Mouse (Mus musculus) retina, postnatal 1 day (tissue): ENCODE results near the gene Tmem184b.
A peak's percentile ranks its signal among the peaks of the same experiment; 100 is the strongest.

Experiments
- DNase-seq: peaks from one replicate; pipeline ENCODE4 v3.0.0-alpha.2; 2012

Gene Tmem184b

DNA sequence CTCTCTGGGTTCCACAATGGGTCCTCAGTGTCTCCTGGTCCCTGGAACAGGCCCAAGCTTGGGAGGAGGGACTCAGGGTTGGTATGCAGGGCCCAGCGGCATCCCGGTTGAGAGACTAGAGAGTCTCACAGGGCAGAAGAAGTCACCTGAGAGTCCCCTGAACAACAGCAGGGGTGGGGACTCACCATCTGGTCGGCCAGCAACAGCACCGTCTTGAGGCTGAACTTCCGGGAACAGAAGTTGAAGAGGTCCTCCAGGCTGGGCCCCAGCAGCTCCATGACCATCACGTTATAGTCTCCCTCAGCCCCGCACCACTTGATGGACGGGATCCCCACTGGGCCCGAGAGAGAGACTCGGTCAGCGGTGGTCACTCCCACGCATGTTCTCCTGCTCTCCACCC lies 26.2 kb upstream of the Tmem184b start:
- no peak for DNase-seq

DNA sequence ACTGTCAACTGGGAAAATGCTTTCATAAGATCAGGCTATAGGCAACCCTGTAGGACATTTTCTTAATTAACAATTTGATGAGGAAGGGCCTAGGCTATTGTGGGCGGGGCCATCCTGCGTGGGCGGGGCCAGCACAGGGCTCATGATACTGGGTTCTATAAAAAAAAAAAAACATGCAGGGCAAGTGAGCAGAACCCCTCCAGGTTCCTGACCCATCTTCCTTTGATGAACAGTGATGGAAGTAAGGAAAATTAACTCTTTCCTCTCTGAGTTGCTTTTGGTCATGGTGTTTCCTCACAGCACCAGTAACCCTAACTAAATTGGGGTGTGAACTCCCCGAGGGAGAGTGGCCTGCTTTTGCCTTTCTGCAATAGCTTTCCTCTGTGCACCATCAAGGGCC lies 25.2 kb upstream of the Tmem184b start:
- DNase-seq, result no peak

DNA sequence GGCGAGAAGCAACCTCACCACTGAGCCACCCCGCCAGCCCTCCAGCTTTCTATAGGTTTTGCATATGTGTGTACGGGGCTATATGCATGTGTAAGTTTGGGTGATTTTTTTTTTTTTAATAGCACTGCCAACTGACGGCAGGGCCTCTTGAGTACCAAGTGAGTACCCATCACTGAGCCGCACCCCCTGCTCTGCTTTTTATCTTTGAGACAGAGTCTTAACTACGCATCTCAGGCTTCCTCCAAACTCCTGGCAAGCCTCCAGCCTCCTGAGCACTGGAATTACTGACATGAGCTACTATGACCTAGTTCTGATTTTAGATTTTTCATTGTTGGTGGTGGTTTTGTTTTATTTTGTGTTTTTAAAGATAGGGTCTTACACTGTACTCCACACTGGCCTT lies 24.1 kb upstream of the Tmem184b start:
- DNase-seq, result no peak

DNA sequence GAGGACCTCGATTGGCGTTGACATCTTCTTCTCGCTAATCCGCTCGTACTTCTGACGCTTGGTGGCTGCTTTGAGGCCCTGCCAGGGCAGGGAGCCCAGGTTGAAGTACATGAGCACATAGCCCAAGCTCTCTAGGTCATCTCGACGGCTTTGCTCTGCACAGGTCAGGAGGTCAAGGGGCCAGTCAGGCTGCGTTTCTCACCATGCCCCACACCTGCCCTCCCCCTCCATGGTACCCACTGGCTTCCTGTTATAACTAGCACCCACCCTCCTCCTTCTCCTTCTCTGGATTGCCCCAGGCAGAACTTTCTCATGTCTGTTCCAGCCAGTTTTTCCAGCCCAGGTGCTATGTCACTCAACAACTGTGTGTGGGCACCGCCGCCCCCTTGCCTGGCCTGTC lies 22.1 kb upstream of the Tmem184b start:
- no peak for DNase-seq

DNA sequence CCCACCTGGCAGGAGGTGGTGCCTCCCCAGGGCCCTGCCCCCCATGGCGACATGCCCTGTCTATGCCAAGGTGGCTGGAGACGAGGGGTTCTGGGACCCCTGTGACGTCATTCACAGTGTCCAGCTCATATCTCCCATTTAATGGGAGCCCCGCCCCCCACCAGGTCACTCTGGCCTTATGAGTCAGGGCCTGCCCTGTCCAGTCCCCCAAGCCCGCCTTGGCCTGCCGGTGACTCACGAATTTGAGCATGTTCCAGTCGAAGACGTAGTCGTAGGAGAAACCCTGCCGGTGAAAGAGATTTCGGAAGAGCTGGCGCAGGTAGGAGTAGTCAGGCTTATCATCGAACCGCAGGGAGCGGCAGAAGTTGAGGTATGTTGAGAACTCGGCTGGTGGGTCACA lies 21.2 kb upstream of the Tmem184b start:
- no peak for DNase-seq

DNA sequence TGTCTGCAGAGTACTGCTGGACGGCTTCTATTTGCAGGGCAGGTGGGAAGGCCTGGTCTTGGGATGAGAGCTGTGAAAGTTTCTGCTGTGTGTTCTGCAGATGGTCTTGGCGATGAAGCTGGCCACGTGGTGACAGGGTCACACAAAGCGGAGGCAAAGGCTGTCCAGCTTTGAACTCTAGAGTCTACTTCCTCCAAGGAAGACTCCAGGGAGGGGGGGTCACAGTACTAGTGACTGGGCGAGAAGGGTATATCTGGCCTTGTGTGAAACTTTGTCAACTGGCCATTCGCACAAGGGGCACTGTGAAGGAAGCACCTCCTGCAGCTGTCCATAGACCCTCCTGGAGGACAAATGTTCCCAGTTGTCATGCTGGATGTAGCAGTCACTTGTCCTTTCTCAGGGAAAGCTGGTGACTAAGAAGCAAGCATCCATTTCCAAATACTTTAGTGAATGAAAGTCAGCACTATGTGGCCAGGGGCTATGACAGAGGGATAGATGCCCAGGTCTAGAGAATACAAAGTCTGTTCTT lies 19.4 kb upstream of the Tmem184b start:
- DNase-seq, result no peak

DNA sequence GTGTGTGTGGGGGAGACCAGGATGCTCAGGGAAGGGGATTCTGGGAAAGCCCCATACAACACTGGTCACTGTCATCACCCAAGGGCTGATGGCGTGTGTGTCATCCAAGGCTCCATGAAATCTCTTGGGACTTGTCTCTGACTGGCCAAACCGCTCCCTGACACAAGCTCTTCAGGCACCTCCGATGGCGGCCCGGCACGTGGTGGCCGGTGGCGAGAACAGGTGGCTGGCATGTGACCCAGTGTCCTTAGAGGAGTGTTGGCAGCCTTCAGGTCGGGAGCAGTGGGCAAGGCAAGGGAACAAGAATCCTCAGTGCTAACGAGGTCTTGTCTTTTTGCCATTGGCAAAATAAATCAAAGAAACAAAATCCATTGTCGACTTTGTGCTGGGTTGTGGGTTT lies 15.3 kb upstream of the Tmem184b start:
- no peak for DNase-seq

DNA sequence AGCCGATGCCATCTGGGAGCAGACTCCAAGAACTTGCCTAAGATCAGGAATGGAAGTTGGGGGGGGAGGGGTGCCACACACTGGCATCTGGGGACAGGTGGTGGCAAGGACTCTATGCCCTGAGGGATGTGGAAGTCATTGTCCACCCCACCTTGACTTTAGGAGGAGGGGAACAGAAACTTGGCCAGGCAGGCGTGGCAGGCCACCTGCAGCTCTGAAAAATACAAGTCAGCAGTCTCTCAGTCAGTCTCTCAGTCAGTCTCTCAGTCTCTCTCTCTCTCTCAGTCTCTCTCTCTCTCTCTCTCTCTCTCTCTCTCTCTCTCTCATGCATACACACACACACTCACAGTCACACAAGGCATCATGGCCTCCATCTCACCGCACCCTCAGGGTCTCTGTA lies 14.9 kb upstream of the Tmem184b start:
- DNase-seq, result no peak

DNA sequence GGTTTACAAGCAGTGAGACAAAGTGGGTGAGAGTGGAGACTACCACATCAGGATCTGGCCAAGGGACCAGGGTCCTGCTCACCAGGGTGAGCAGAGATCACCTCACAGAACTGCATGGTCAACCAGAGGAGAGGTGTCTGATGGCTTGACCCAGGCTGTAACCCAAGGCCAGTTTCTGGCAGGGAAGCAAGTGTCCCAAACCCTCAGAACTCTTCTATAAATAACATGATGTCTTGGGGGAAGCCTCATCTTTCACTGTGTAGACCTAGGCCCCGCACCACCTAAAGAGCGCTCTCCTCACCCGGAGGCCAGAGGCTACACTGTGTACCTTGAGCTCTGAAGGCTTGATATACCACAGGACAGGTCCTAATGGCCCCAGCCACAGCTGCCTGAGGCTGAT lies 14.0 kb upstream of the Tmem184b start:
- no peak for DNase-seq

DNA sequence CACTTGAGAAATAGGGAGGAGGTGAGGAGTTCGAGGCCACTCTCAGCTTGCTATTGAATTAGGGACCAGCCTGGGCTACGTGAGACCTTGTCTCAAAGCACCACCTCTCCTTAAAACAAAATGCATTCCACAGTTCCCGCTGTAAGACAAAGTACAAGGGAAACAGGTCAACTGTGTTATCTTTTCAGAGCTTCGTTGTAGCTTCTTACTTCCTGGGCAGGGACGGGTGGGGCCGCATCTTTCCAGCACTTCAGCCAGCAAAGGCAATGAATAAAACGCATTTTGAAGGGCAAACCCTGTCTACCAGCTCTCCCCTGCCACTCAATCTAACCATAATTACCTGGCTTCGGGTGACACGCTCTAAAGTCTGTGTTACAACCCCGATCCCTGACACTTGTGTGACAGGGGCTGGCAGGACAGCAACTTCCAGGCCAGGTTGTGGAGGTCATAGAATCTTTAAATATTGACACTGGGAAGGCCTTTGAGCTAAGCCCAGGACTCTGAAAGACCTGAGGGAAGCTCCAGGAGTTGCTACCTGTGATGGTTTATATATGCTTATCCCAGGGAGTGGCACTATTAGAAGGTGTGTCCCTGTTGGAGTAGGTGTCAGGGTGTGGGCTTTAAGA lies 13.2 kb upstream of the Tmem184b start:
- no peak for DNase-seq

DNA sequence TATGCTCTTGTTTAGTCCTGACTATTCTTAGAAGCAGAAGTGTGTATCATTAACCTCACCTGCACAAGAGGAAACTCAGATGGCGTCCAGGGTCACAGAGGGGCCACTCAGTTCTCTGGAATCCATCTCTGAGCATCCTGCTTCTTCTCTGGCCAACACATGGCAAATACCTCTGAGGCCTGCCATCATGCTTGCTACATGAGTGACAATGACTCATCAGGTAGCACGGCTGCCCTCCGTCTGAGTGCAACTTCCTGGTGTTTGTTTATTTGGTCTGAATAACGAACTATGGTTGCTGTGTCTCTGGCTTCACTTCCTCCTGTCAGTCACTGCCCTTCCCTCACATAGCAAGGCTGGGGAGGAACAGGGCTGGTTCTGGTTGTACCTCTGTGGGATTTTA lies 11.1 kb upstream of the Tmem184b start:
- no peak for DNase-seq

DNA sequence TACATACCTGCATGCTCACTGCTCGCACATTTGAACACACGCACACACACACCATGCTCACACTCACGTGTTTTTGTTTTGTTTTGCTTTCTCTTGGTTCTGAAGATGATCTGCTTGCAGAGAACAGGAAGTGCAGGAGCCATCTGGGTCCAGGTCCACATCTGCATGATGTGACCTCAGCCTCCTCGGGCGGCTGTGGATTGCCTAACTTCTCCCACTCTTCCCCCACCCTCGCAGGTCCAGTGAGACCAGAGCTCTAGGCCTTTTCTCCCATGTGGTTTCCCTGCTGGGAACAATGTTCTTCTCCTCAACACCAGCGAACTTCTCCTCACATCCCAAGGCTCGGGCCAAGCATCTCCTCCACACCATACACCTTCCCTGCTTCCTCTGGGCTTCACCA lies 10.4 kb upstream of the Tmem184b start:
- DNase-seq, result no peak

DNA sequence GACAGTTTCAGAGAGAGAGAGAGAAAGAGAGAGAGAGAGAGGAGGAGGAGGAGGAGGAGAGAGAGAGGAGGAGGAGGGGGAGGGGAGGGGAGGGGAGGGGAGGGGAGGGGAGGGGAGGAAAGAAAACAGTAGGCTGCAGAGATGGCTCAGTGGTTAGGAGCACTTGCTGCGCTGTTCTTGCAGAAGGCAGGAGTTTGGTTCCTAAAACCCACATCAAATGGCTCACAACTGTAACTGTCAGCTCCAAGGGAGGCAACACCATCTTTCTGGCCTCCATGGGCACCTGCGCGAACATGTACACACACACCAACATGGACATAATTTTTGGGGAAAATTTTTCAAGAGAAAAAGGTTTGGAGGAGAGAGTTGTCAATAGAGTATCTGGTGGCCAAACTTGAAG lies 9.8 kb upstream of the Tmem184b start:
- no peak for DNase-seq

DNA sequence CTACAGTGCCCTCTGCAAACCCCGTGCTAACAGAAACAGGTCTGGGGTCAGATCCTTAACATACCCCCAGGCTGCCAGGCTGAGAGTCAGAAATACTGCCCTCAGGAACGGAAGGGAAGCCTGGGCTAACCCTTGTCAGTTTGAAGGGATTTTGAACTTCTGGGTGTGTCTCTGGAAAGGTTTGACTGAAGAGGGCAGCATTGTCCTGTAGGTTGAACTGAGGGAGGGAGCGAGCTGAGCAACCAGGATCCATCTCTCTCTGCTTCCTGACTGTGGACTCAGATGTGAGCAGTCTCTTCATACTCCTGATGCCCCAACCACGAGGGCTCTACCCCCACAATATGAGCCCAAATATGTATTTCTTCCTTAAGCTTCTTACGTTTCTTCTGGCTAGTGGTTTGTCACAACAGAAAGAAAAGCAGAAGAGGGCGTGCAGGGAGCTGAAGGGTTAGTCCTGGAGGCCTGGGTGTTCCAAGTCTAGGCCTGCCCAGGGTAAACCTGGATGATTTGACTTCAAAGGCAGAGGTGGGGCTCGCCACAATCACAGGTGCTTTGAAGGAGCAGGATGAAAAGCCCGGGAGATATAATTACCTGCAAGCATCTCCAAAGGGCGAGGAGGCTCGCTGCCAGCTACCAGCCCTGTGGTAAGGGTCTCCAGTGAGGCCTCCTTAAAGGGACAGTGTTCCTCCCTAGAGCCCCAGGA lies 8.1 kb upstream of the Tmem184b start:
- no peak for DNase-seq

DNA sequence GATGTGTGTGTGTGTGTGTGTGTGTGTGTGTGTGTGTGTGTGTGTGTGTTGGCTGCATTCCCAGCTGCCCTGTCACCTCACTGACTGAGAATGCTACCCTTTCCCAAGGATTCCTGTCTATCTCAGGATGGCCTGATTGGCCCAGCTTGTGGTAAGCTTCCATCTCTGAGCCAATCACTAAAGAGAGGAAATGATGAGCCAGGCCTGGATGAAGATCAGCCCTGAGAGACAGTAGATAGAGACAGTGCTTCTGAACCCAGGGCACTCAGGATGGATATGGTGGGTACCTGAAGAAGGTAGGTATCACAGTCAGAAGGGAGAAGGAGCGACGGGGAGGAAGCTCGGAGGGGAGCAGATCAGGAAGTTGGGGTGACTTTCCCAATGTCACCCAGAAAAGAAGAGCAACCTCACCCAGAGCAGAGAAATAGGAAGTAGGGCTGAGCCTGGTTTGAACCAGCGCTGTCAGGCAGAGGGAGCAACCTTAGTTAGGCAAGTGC lies 5.8 kb upstream of the Tmem184b start:
- DNase-seq, result peak; percentile 19

DNA sequence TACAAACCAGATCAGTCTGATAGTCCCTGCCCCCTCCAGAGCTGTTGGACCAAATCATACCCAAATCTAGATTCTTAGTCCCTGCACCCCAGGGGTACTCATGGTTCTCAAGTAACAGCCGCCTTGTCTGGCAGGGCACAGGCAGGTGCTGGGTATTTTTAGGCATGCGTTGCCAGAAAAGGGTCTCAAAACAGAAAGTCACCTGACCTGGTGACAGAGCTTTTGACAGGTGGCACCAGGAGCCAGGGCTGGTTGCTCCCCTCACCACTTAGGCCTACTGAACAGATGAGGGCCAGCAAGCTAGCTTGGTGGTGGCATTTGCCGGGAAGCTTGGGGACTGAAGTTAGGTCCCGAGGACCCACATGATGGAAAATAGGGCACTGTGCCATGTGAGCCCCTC lies 3.2 kb upstream of the Tmem184b start:
- DNase-seq, result no peak

DNA sequence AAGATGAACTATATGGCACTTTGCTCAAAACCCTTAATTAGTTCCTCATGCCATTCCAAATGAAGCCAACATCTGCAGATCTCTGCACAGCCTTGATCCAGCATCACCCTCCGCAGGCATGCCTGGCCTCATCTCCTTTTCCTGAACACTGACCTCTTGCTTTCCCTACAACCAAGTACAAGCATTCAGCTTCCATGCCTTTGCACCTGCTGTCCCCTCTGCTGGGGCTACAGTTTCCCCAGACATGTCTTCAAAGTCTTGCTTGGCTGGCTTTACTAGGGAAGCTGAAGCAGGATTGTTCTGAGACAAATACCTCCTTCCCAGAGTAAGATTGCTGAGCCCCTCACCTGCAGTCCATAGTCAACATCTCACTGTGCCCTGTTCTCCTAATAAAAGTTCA lies 908 bp upstream of the Tmem184b start:
- DNase-seq, result no peak

DNA sequence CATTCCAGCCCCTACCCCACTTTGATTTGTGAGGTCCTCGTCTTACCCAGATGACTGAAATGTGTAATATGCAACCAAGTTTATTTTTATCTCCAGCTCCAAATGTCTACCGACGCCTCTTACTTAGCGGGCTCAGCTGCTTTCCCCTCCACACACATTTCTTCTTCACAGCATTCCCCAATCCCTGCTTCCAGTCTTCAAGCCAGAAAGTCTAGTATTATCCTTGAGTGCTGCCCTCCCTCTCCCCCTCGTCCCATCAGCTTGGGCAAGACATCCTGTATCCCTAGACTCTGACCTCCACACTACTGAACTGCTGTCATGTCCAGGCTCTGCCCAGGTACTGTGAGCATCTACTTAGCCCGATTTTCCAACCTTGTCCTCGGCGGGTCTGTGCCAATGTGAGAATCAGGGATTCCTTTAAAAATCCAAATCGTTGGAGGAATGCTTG lies 418 bp upstream of the Tmem184b start:
- DNase-seq, result peak; percentile 32

DNA sequence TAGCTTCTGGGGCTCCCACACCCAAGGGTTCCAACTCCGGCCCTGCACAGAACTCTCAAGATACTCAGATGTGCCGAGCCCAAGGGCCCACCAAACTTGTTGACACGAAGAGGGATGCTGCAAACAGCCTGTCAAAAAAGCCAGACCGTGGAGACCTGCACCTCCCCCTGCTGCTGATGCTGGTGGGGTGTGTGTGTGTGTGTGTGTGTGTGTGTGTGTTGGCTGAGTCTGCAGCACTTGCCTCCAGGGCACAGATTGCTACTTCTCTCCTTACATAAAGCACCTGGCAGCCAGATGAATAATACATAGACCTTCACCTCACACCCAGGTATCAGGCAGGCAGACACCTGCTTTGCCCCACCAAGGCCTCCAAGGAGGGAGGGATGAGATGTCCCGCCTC lies 1.2 kb downstream of the Tmem184b start:
- peak; percentile 39 for DNase-seq

DNA sequence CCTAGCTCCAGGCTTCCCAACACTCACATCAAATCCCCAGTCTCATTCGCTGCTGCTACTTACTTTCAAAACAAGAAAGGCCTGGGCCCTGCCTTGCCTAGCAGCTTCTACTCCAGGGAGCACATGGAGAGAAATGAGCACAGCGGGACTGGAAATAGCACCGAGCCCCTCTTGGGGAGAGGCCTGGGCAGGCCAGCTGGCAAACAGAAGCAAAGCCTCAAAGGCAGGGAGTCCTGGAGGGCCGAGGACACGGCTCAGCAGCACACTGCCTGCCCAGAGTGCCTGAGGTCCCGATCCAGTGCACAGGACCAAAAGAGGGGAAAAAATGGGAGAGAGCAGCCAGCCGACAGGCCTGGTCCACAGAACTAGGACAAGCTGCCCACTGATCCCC lies 2.4 kb downstream of the Tmem184b start:
- DNase-seq, result no peak

DNA sequence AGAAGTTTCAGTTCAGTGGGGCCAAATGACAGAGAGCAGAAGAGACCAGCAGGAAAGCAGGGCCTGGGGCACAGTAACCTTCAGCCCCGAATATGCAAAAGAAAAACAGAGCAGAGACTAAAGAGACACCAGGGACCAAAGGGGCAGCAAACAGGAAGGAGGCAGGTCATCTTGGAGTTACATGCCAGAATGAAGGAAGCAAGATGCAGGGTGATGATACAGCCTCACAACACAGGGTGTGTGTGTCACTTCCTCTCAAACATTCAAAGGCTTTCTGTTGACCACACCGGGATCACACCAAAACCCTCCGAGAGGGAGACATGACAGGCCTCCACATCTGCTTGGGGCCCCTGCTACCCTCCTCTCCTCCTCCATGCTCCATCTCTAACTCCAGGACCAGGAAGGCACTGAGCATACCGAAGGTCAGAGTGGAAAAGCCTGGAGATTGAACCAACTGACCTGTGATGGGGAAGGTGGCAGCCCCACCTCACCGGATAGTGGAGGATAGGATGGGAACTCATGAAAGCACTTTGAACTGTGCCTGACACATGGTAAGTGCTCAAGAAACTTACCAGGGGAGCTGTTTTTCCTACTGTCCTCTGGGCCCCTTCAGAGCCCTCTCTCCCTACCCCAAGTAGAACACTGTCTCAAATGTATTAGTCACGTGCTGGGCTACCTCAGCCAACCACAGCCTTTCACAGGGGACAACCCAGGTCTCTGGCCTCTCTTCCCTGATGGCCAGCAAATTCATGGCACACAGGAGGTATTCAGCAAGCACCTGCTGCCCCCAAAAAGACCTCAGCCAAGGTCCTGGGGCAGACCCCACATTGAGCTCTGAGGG lies 3.0 kb downstream of the Tmem184b start:
- no peak for DNase-seq

DNA sequence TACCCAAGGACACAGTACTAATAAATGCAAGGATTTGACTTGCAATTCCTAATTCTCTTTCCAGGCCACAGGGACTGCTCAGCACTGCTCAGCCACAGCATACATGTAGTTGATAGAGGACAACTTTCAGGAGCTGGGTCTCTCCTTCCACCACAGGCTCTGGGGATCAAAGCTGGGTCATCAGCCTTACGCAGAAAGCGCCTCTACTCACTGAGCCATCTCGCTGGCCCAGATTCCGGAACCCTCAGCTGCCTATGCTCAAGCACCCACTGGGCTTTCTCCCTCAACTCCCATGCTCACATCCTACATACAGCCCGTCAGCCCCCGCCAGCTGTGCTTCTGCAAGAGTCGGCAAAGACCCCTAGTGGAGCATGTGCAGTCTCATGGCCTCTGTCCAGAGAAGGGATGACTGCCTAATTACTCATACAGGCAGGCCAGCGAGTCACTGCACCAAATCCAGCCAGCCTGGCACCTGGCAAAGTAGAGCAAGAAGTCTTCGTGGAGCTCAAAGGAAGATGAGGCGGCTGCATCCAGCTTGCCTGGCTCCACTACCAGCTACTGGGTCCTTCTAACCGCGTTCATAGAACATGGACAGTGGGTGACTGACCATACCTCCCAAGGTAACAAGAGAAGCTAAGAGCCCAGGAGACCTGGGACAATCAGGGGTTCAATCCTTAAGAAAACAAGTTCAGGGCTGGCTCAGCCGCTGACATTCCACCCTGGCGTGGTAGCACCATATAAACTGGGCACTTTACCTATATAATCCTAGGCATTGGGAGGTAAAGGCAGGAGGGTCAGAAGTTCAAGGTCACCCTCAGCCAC lies 3.9 kb downstream of the Tmem184b start:
- peak; percentile 25 for DNase-seq

DNA sequence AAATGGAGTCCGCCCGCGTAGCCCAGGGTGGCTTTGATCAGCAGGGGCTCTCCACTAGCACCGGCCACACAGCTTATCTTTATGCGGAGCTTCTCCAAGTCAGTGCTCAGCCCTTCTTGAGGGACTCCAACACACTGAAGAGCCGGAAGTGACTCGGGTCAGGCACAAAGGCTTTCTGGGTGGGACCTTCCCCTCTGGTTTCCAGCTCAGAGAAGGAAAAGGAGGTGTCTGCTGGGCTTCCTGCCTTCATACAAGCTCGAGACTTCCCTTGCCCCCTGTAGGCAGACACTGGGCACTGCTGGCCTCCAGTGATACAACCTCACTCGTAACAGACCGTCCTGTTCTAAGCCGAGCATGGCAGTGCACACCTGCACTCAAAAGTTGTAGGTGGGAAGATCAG lies 6.6 kb downstream of the Tmem184b start:
- DNase-seq, result peak; percentile 25
